Mouse (Mus musculus): ENCODE data around the gene Cisd1. TPM values are rescaled to one million over a fixed set of nuclear protein-coding genes. Genes with fewer than 3 reads are reported as not detected.
A peak's percentile ranks its signal among the peaks of the same experiment; 100 is the strongest.

Gene Cisd1
- polyA plus RNA-seq, 1 experiment from 2014 or later, result 73.0 TPM

- ATAC-seq (ENCODE audit: insufficient number of reproducible peaks, low FRiP score, low TSS enrichment, low read depth), result peak; percentile 27; the same call in 1 of the 2 replicates
- Histone ChIP-seq H3K27me3 (no peaks in the 10 kb centered on the region), H3K9ac (peak overlapping the region; percentile 80), H3K4me2 (peak overlapping the region; percentile 96), H3K4me1 (peaks cover 22% of the 10 kb centered on the region), H3K27ac (peak overlapping the region; percentile 82), H3K36me3 (peaks cover 11% of the 10 kb centered on the region; the same call in 1 of the 2 replicates), H3K9me3 (no peaks in the 10 kb centered on the region), H3K4me3 (peak overlapping the region; percentile 85)
- under 1% methylated on average over 48 of the region's 48 CpGs for WGBS
These were observed 3.3 kb upstream of the Cisd1 start for GRCm38 (mm10) chr10:71347964-71348636.

DNA sequence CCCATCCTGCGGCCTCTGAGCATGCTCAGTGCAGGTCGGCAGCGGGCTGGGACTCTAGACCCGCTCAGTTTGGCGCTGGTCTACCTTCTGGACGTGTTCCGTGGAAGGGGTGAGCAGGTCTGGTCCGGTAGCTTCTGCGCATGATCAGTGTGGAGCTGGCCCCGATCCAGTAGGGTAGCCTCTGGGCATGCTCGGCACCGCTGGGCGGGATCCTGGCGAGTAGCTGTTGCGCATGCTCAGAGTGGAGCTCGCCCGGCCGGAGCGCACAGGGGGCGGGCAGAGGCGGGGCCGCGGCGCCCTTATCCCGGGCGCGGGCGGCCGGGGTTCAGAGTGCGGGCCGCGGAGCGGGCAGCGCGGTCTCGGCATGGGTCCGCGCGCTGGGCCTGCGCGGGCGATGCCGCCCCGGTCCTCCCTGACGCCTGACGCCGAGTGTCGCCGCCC is 2.8 kb upstream of the Cisd1 start, which contains the start of gene Ipmk:
Gene Ipmk, plus strand, starts transcription at position 255 of the 441 bp plus-strand sequence.
- peak within 1 kb of the TSS; percentile 82 for H3K27ac ChIP-seq
- 0% methylated on average over 49 of the region's 49 CpGs for WGBS
- H3K36me3 ChIP-seq, result peaks cover 9% of the 10 kb centered on the region; the same call in 1 of the 2 replicates

GRCm38 (mm10) chr10:71346722-71347508 is 2.2 kb upstream of the Cisd1 start:
- ATAC-seq (ENCODE audit: insufficient number of reproducible peaks, low FRiP score, low TSS enrichment, low read depth), result no peak
- Histone ChIP-seq H3K36me3 (peaks cover 9% of the 10 kb centered on the region; the same call in 1 of the 2 replicates), H3K27me3 (no peaks in the 10 kb centered on the region), H3K27ac (peak overlapping the region; percentile 82), H3K9me3 (no peaks in the 10 kb centered on the region), H3K4me3 (peak overlapping the region; percentile 85), H3K4me2 (peak overlapping the region; percentile 96), H3K9ac (peak overlapping the region; percentile 31; the same call in 1 of the 2 replicates), H3K4me1 (peaks cover 22% of the 10 kb centered on the region)
- WGBS, result 9% methylated on average over 13 of the region's 13 CpGs

More for the DNA sequence above, 2.8 kb upstream of the Cisd1 start, which contains the start of gene Ipmk:
- Histone ChIP-seq H3K9ac (peak within 1 kb of the TSS; percentile 80), H3K4me1 (peaks cover 22% of the 10 kb centered on the region), H3K4me3 (peak within 1 kb of the TSS; percentile 85), H3K9me3 (no peaks in the 10 kb centered on the region), H3K4me2 (peak within 1 kb of the TSS; percentile 96), H3K27me3 (no peaks in the 10 kb centered on the region)
- peak; percentile 93 for ATAC-seq (ENCODE audit: insufficient number of reproducible peaks, low FRiP score, low TSS enrichment, low read depth)

DNA sequence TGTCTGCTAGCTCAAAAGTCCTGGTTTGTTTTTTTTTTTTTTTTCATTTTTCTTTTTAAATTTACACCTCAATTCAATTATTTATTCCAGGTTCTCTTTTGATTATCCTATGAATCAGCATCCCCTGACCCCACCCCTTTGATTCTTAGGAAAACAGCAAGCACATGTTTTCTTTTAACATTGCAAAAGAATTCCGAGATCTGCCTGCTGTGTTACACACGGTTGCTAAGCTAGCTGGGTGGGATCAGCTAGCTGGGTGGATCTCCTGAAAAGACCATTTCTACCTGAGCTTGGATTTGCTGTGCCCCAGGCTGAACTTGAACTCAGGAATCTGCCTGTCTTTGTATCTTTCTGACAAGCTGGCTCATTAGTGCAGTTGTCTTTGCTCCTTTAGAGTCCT is 1.4 kb upstream of the Cisd1 start:
- no peak overlapping the region for H3K4me2 ChIP-seq
- no peaks in the 10 kb centered on the region for H3K9me3 ChIP-seq
- ATAC-seq (ENCODE audit: insufficient number of reproducible peaks, low FRiP score, low TSS enrichment, low read depth), result no peak
- no peak overlapping the region for H3K9ac ChIP-seq
- no peak overlapping the region for H3K4me3 ChIP-seq
- no peak overlapping the region for H3K27ac ChIP-seq
- H3K36me3 ChIP-seq, result peaks cover 3% of the 10 kb centered on the region; the same call in 1 of the 2 replicates
- 29% methylated on average over 2 of the region's 2 CpGs for WGBS
- H3K27me3 ChIP-seq, result no peaks in the 10 kb centered on the region
- H3K4me1 ChIP-seq, result peaks cover 22% of the 10 kb centered on the region

GRCm38 (mm10) chr10:71343567-71344265 is 1.0 kb downstream of the Cisd1 start:
- Histone ChIP-seq H3K36me3 (no peaks in the 10 kb centered on the region), H3K27me3 (no peaks in the 10 kb centered on the region), H3K4me2 (peak overlapping the region; percentile 75), H3K9me3 (no peaks in the 10 kb centered on the region), H3K27ac (no peak overlapping the region), H3K4me1 (peaks cover 24% of the 10 kb centered on the region), H3K4me3 (peak overlapping the region; percentile 85), H3K9ac (peak overlapping the region; percentile 77)
- 25% methylated on average over 14 of the region's 14 CpGs for WGBS
- ATAC-seq (ENCODE audit: insufficient number of reproducible peaks, low FRiP score, low TSS enrichment, low read depth), result no peak

GRCm38 (mm10) chr10:71343130-71343529 is 1.6 kb downstream of the Cisd1 start:
- no peaks in the 10 kb centered on the region for H3K9me3 ChIP-seq
- H3K36me3 ChIP-seq, result no peaks in the 10 kb centered on the region
- H3K4me2 ChIP-seq, result no peak overlapping the region
- H3K27ac ChIP-seq, result no peak overlapping the region
- WGBS, result 70% methylated on average over 3 of the region's 3 CpGs
- no peak for ATAC-seq (ENCODE audit: insufficient number of reproducible peaks, low FRiP score, low TSS enrichment, low read depth)
- no peak overlapping the region for H3K9ac ChIP-seq
- H3K27me3 ChIP-seq, result no peaks in the 10 kb centered on the region
- peaks cover 24% of the 10 kb centered on the region for H3K4me1 ChIP-seq
- no peak overlapping the region for H3K4me3 ChIP-seq

GRCm38 (mm10) chr10:71342030-71342805 is 2.5 kb downstream of the Cisd1 start:
- no peak for ATAC-seq (ENCODE audit: insufficient number of reproducible peaks, low FRiP score, low TSS enrichment, low read depth)
- H3K27me3 ChIP-seq, result no peaks in the 10 kb centered on the region

DNA sequence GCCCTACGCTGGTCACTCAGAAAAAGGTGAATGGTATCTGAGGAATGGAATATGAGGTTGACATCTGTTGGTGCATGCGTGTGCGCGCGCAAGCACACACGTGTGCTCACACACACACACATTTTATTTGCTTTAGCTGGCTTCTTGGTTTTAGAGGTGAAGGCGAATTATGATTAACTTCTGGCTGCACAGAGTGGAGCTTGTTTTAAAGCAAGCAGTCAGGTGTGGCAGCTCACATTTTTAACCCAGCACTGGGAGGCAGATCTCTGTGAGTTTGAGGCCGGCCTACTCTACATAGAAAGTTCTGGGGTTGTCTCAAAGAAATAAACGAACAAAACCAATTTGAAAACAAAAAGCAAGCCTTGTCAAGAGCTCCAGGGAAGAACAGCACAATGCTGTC is 3.5 kb downstream of the Cisd1 start:
- 0 out of 2 replicates have a peak, but pooled peaks cover 2% of the 10 kb centered on the region for H3K36me3 ChIP-seq
- no peaks in the 10 kb centered on the region for H3K9me3 ChIP-seq
- H3K4me3 ChIP-seq, result no peak overlapping the region
- H3K27me3 ChIP-seq, result no peaks in the 10 kb centered on the region
- H3K4me2 ChIP-seq, result no peak overlapping the region
- no peak for ATAC-seq (ENCODE audit: insufficient number of reproducible peaks, low FRiP score, low TSS enrichment, low read depth)
- peaks cover 24% of the 10 kb centered on the region for H3K4me1 ChIP-seq
- H3K27ac ChIP-seq, result no peak overlapping the region
- H3K9ac ChIP-seq, result no peak overlapping the region
- 94% methylated on average over 9 of the region's 9 CpGs for WGBS

More at GRCm38 (mm10) chr10:71342030-71342805, 2.5 kb downstream of the Cisd1 start:
- no peak overlapping the region for H3K4me2 ChIP-seq
- WGBS, result 84% methylated on average over 7 of the region's 7 CpGs
- H3K4me1 ChIP-seq, result peaks cover 24% of the 10 kb centered on the region
- no peak overlapping the region for H3K9ac ChIP-seq
- H3K9me3 ChIP-seq, result no peaks in the 10 kb centered on the region
- no peak overlapping the region for H3K27ac ChIP-seq
- no peak overlapping the region for H3K4me3 ChIP-seq
- H3K36me3 ChIP-seq, result no peaks in the 10 kb centered on the region

GRCm38 (mm10) chr10:71340195-71340594 is 4.6 kb downstream of the Cisd1 start:
- H3K36me3 ChIP-seq, result peaks cover 11% of the 10 kb centered on the region; the same call in 1 of the 2 replicates
- 77% methylated on average over 2 of the region's 2 CpGs for WGBS

DNA sequence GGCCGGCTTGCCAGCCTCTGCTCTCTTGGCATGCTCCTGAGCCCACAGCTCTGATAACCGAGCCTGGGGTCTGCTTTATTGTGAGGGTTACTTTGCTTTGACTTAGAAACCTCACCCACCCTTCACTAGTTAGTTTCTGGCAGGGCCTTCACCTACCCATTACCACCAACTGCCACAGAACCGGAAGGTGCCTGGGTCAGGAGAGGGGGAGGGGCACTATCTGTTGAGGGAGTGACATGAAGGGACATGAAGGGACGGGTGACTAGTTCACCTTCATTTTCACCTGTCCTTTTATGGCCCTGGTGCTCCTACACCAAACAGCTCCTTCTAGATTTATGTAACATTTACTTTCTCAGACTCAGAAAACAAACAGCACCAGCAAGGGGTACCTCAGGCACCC is 5.3 kb downstream of the Cisd1 start:
- H3K9ac ChIP-seq, result no peak overlapping the region
- 51% methylated on average over 4 of the region's 4 CpGs for WGBS
- H3K9me3 ChIP-seq, result no peaks in the 10 kb centered on the region
- H3K4me3 ChIP-seq, result no peak overlapping the region
- no peak overlapping the region for H3K27ac ChIP-seq
- H3K27me3 ChIP-seq, result no peaks in the 10 kb centered on the region
- no peak overlapping the region for H3K4me2 ChIP-seq
- ATAC-seq (ENCODE audit: insufficient number of reproducible peaks, low FRiP score, low TSS enrichment, low read depth), result no peak
- peaks cover 16% of the 10 kb centered on the region; the same call in 1 of the 2 replicates for H3K36me3 ChIP-seq
- H3K4me1 ChIP-seq, result peaks cover 18% of the 10 kb centered on the region; the same call in 1 of the 2 replicates

More at GRCm38 (mm10) chr10:71340195-71340594, 4.6 kb downstream of the Cisd1 start:
- Histone ChIP-seq H3K9me3 (no peaks in the 10 kb centered on the region), H3K9ac (no peak overlapping the region), H3K4me1 (peaks cover 22% of the 10 kb centered on the region), H3K4me3 (no peak overlapping the region), H3K27me3 (no peaks in the 10 kb centered on the region), H3K4me2 (no peak overlapping the region), H3K27ac (no peak overlapping the region)
- no peak for ATAC-seq (ENCODE audit: insufficient number of reproducible peaks, low FRiP score, low TSS enrichment, low read depth)
